Mouse (Mus musculus): ENCODE data around the gene Gabarap. TPM values are rescaled to one million over a fixed set of nuclear protein-coding genes. Genes with fewer than 3 reads are reported as not detected.

Gabarap gene
- total RNA-seq, 4 experiments from 2014 or later, result 232 to 255 (median 246) TPM

DNA sequence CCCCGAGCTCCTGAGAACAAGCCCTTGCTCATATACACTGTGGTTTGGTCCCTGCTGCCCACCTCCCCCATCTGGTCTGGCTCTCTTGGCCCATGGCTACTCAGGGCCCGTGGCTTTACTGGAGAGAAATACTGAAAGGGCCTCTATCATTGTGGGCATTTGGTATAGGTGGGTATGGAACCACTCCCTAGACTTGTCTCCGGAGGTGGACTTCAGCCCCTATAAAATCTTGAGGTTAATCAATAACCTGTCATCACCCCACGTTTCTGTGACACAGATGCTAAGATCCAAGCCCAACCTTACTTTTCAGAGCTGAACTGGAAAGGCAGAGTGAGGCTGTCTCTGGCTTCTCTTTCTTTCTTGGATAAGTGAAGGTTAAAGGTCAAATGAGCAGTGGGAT is 22.1 kb upstream of the Gabarap start:
- no peak for DNase-seq (ENCODE audit: low spot score in 2 of 2)

DNA sequence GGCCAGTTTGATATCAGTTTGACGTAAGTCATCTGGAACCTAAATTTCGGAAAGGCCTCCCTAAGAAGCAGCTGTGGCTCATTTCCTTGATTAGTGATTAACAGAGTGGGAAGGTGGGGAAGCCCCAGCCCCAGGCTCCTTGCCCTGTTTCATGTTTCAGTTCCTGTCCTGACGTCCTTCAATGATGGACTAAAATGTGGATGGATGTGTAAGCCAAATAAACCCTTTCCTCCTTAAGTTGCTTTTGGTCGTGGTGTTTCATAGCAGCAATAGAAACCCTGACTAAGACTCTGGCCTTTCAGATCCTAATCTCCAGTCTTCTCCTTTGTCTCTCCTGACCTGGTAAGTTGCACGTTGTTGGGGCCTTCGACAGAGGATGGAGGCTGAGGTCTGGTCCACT is 20.7 kb upstream of the Gabarap start:
- no peak for DNase-seq (ENCODE audit: low spot score in 2 of 2)

- DNase-seq (ENCODE audit: low spot score in 2 of 2), result no peak
These were observed 20.2 kb upstream of the Gabarap start for GRCm38 (mm10) chr11:69970775-69971174.

DNA sequence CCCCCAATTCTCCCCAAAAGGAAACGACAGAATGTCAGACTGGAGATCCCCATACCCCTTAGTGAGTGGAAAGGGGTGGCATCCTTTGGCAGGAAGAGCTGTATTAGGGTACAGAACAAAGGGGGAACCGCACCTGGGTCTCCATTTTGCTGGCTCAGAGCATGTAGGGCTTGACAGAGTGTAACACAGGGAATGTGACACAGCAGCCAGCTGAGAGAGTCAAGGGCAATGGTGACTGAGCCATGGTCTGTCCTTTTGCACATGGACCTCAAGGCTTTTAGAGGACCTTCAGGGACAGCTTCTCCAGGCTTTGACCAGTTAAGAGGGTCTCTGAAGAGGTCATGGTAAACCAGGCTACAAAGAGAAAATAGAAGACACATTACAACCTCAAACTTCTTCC is 16.0 kb upstream of the Gabarap start:
- no peak for DNase-seq (ENCODE audit: low spot score in 2 of 2)

- no peak for DNase-seq (ENCODE audit: low spot score in 2 of 2)
These were observed 14.7 kb upstream of the Gabarap start for GRCm38 (mm10) chr11:69976271-69976670.

DNA sequence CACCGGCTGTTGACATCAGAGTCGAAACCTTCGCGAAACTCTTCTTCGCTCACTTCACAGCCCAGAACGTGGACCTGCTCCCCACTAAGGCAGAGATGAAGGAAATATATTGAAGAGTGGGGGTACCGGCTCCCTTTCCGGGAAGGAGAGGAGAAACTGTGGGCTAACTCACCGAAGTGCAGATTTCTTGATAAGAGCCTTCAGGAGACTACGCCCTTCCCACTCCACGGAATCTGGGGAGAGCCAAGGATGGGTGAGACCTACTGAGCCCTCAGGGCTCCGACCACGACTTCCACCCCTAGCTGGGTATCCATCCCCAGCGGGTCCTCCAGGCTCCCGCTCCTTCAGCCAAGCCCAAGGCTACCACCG is 11.1 kb upstream of the Gabarap start:
- DNase-seq (ENCODE audit: low spot score in 2 of 2), result no peak

DNA sequence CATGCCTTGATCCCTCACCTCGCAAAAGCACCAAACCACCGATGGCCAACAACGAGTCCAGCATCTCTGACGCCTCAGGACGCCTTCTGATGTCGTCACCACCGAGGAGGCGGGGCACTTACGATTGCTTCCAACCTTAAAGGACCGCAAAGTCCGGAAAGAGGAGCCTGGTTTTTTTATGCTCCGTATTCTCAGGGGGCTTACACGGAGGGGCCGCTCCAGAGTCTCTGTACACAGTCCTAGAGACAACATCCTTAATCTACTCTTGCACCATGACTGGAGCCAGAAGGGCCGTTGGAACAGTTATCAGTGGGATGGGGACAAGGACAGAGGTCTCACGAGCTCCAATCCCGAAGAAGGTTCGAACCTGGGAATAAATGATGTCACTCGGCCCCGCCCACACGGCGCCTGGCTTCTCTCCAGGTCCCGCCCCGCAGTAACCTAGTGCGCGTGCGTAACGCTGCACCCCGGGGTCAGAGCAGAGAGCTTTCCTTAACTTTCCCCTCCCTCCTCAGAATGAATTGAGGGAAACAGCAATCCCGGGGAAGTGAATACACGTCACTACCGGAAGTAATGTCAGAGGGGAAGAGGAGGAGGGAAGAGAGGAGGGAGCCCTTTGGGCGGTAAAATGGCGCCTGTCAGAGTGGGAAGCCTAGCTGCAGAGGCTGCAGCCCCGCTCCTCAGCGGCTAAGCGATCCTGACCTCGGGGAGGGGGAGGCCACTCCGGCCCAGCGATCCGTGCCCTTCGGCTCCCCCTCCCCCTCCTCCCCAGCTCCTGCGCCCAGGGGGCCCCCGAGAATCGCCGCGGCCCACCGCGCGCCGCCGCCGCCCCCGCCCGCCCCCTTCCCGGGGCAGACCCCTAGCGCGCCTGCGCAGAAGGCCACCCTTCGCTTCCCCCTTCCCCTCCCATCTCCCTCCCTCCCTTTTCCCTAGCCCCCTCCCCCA is 10.5 kb upstream of the Gabarap start:
- peak; percentile 98 to 99 for DNase-seq (ENCODE audit: low spot score in 2 of 2)

- DNase-seq (ENCODE audit: low spot score in 2 of 2), result no peak
These were observed 9.7 kb upstream of the Gabarap start, which contains the start of gene Ctdnep1 for GRCm38 (mm10) chr11:69981141-69981762. TSS of gene Ctdnep1 (plus strand) at chr11:69981156.

DNA sequence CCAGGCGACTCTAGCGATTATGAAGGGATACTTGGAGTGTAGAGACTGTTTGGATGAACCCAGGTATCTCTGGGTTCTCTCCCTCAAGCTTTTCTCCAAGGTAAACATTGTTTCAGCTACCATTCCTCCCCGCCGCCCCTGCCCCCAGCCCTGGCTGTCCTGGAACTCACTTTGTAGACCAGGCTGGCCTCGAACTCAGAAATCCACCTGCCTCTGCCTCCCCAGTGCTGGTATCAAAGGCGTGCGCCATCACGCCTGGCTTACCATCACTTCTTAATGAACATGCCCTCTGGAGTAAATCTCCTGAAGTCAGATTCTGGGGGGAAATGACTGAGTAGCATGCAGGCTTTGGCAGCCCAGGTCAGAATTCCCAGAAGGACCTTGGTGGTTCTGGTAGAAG is 8.7 kb upstream of the Gabarap start, which contains the start of gene Elp5:
Gene Elp5 (minus strand): TSS at position 293 of the 400 bp plus-strand sequence.
- no peak for DNase-seq (ENCODE audit: low spot score in 2 of 2)

DNA sequence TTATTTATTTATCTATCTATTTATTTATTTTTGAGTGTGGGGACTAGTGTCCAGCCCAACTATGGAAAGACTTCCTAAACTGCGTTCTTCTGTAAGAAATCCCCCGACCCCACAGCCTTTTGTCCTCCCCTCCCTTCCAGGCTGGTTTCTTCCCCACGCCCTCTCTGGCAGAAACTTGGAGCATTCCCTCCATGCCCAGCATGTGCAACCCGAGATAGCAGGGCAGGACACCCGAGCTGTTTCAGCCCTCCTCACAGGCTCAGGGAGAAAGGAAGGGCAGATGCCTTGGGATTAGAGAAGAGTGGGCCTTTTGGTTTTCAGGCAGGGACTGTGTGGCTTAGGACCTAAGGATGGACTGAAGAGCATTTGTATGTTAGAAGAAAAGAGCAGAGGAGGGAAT is 8.1 kb upstream of the Gabarap start:
- DNase-seq (ENCODE audit: low spot score in 2 of 2), result no peak

DNA sequence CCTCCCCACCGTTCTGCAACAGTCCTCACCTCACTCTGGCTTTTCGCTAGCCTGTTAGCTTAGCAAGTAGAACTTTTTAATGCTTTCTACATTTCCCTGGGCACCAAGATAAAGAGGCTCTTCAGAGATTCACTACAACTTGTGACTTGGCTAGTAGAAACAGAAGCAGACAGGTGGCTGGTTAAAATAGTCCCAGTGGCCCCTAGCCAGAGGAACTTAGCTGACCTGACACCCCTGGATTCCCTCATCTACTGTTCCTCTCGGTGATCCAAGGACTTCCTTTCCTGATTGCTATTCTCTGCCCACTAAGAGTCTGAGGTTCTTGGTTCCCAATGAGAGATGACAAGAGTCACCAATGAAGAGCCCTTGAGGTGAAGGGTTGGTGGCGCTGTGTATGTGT is 7.6 kb upstream of the Gabarap start:
- DNase-seq (ENCODE audit: low spot score in 2 of 2), result no peak

- no peak for DNase-seq (ENCODE audit: low spot score in 2 of 2)
These were observed 6.5 kb upstream of the Gabarap start for GRCm38 (mm10) chr11:69984431-69984830.

DNA sequence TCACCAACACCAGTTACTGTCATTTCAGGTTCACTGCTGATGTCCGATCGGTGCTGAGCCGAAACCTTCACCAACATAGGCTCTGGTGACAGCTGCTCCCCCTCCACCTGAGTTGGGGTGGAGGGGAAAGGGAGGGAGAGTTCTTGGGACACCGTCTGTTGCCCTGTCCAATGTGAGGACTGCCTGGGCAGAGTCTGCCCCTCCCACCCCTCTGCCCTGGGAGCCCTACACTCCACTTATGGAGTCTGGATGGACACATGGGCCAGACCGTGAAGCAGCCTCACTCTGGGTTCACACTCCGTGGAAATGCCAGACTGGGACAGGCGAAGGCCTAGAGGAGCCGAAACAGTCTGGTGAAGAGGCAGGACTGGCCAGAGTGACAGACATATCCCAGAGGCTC is 994 bp upstream of the Gabarap start:
- no peak for DNase-seq (ENCODE audit: low spot score in 2 of 2)

- no peak for DNase-seq (ENCODE audit: low spot score in 2 of 2)
These were observed 768 bp downstream of the Gabarap start for GRCm38 (mm10) chr11:69991711-69992110.

DNA sequence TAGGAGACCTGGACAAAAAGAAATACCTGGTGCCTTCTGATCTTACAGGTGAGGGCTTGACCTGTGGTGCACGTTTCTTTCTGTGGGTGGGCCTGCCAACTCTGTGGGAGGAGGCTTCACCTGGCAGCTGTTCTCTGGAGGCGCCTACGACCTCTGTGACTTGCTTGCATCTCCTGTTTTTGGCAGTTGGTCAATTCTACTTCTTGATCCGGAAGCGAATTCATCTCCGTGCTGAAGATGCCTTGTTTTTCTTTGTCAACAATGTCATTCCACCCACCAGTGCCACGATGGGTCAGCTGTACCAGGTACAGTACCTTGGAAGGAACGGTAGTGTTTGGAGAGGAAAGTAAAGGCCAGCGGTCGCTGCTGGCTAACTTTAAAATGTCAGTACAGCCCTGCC is 1.5 kb downstream of the Gabarap start:
- no peak for DNase-seq (ENCODE audit: low spot score in 2 of 2)

GRCm38 (mm10) chr11:69992932-69993331 is 2.0 kb downstream of the Gabarap start:
- DNase-seq (ENCODE audit: low spot score in 2 of 2), result no peak

GRCm38 (mm10) chr11:69994401-69995090 is 3.6 kb downstream of the Gabarap start:
- no peak for DNase-seq (ENCODE audit: low spot score in 2 of 2)

DNA sequence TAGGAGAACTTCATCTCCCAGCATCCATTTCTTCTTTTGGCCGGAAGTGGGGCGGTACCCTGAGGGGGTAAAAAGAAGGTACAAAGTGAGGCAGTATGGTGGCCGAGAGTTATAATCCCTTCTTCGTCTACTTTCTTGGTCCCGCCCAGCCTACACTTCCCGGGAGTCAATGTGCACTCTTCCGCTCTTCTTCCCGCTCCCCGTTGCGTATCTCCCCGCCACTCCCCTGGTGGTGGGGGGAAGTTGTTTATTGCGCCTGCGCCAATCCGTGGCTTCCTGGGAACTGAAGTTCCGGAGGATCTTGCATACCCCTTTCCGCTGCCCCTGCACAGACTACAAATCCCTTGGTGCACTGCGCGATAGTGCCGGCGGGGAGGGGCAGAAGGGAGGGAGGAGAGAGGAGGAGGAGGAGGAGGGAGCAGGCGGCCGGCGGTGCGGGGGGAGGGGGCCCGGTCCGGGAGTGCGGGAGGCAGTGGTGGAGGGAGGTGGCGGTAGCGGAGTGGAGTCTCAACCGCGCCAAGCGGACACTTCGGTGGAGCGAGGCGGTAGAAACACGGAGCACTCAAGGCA is 4.5 kb downstream of the Gabarap start, which contains the start of gene Phf23:
Gene Phf23 (plus strand): TSS at position 387 of the 570 bp plus-strand sequence.
- peak; percentile 97 to 98 for DNase-seq (ENCODE audit: low spot score in 2 of 2)

DNA sequence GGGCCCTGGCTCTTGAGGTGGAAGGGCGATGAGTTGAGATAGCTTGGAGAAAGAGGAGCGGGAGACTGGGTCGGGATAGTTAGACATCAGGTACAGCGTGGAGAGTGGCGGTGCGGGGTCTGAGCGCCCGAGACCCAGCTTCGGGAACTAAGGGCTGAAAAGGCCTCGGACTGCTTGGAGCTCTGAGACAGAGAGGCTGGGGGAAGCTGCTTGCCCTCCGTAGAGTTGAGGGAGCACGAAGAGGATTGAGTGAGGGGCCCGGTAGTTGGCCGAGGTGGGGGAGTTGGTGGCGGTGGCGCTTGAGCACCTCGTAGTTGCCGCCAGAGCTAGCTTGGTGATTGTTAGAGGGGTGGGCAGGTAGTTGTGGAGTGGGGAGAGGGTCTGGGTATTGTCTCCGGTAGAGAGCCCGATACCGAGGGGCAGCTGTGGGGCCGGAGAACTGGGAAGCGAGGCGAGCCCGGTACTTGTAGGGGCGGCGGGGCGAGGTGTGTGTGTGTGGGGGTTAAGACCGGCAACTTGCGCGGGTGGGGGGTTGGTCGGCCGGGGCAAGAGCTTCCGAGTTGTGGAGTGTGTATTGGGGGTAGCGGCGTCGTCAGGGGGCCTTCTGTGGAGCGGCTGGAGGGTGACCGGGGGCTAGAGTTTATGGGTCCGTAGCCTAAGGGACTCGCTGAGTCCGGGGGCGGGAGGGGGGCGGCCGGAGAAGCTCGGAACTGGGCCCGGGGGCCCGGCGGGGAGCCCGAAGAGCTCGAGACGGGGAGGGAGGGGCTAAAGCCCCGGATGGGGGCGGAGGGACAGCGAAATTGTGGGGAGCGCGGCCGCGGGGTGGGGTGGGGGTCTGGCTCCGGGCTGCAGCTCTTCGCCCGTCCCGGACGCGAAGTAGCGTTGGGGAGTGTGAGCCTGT is 5.5 kb downstream of the Gabarap start:
- DNase-seq (ENCODE audit: low spot score in 2 of 2), result no peak

- peak; percentile 55 to 64 for DNase-seq (ENCODE audit: low spot score in 2 of 2)
These were observed 6.1 kb downstream of the Gabarap start for GRCm38 (mm10) chr11:69997070-69997509.
